Mouse (Mus musculus) E14TG2a.4 (cell line): ENCODE data around the gene Miga2.

ENCODE experiments used
- CTCF ChIP-seq: conservative IDR thresholded peaks from 2 replicates; pipeline ENCODE4 v1.5.1; 2014; ENCODE audit warnings: low read length
- NANOG ChIP-seq: IDR thresholded peaks from 2 replicates; pipeline ENCODE4 v1.6.1; 2014; ENCODE audit warnings: borderline replicate concordance, low read length, mixed read lengths
- POU5F1 ChIP-seq: IDR thresholded peaks from 2 replicates; pipeline ENCODE4 v1.6.1; 2014; ENCODE audit warnings: low read length, borderline replicate concordance

DNA sequence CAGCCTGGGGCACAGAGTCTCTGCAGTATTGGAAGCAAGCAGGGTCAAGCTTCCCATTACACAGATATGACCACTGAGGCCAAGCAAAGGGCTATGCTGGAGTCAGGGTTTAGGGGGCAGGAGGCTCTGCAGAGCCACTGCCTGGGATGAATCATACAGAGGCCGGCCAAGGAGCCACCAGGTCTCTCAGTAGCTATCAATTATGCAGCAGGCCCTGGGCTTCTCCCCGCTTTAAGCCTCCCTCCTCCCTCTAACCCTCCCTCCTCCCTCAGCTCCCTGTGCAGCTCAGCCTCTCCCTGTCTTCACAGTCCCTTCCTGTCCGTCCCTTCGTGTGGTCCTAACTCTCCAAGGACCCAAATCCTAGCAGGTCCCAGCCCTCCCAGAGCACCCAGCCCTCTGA, 7.8 kb upstream of the Miga2 start:
- TF ChIP-seq CTCF (no peak), NANOG (no peak), POU5F1 (no peak)
